Mouse (Mus musculus) heart, embryonic 14.5 days (tissue): ENCODE measurements around the gene Tshz2. TPM values are rescaled to one million over a fixed set of nuclear protein-coding genes. Genes with fewer than 3 reads are reported as not detected.
"Not testable (repeated sequence)": the region's sequence is repeated elsewhere in the genome, so short reads cannot be mapped to it uniquely, and the experiment has no call there.

Experiments used
- ATAC-seq: fragments of 200-750 bp; cut with Nextera tagmentation; 2 replicates; pipeline ENCODE4 v1.8.0; 2017; ENCODE audit warnings: low read depth, moderate TSS enrichment; ENCODE audit not compliant: insufficient number of reproducible peaks, insufficient read depth, low FRiP score
- H3K27ac ChIP-seq, 2 experiments: fragments of 200-500 bp in 1 of 2; fragments of 300-500 bp in 1 of 2; sonication (generic) in 1 of 2; replicated peaks in 1 of 2; 2 replicates each; pipeline ENCODE4 v1.5.1; 2012 to 2014; ENCODE audit warnings: low read depth in 2 of 2, low read length in 2 of 2, control low read depth in 1 of 2, mild to moderate bottlenecking in 1 of 2, mixed read lengths in 1 of 2; ENCODE audit not compliant: control insufficient read depth in 1 of 2, insufficient read depth in 1 of 2
- H3K27me3 ChIP-seq: fragments of 300-500 bp; sonication (generic); 2 replicates; pipeline ENCODE4 v1.6.1; 2014; ENCODE audit warnings: mild to moderate bottlenecking, low read length, control low read depth; ENCODE audit not compliant: control insufficient read depth, insufficient read depth
- H3K36me3 ChIP-seq: fragments of 300-500 bp; sonication (generic); 2 replicates; pipeline ENCODE4 v1.6.1; 2014; ENCODE audit warnings: mild to moderate bottlenecking, control low read depth, low read length, mixed read lengths; ENCODE audit not compliant: control insufficient read depth, insufficient read depth
- H3K4me1 ChIP-seq, 2 experiments: fragments of 200-500 bp in 1 of 2; fragments of 300-500 bp in 1 of 2; sonication (generic) in 1 of 2; 2 replicates each; pipeline ENCODE4 v1.6.1; 2012 to 2014; ENCODE audit warnings: low read length in 2 of 2, control low read depth in 1 of 2, mixed read lengths in 1 of 2; ENCODE audit not compliant: control insufficient read depth in 2 of 2, insufficient read depth in 2 of 2
- H3K4me2 ChIP-seq: fragments of 300-500 bp; sonication (generic); 2 replicates; pipeline ENCODE4 v1.6.1; 2014; ENCODE audit warnings: mild to moderate bottlenecking, low read length
- H3K4me3 ChIP-seq, 2 experiments: fragments of 200-500 bp in 1 of 2; fragments of 300-500 bp in 1 of 2; sonication (generic) in 1 of 2; 2 replicates each; pipeline ENCODE4 v1.5.1; 2012 to 2014; ENCODE audit warnings: low read length in 2 of 2, mild to moderate bottlenecking in 2 of 2, control low read depth in 1 of 2, low read depth in 1 of 2, moderate library complexity in 1 of 2; ENCODE audit not compliant: control insufficient read depth in 1 of 2, insufficient read depth in 1 of 2
- H3K9ac ChIP-seq: fragments of 300-500 bp; sonication (generic); 2 replicates; pipeline ENCODE4 v1.6.1; 2014; ENCODE audit warnings: mild to moderate bottlenecking, low read length
- H3K9me3 ChIP-seq: fragments of 300-500 bp; sonication (generic); 2 replicates; pipeline ENCODE4 v1.6.1; 2016; ENCODE audit warnings: low read length, control low read depth; ENCODE audit not compliant: control insufficient read depth
- WGBS: fragments of 180-500 bp; shearing (Covaris S2); extraction: QIAGEN DNeasy Blood & Tissue Kit; methylation state at CpG from one replicate; pipeline ENCODE4 v1.1.7; 2014; 5-methylcytosine and 5-hydroxymethylcytosine counted together
- polyA plus RNA-seq: library from polyadenylated mRNA; unstranded; fragments of >200 nt; fragmentation: Nextera tagmentation; extraction: Ambion mirVana; gene quantifications from 2 replicates; pipeline ENCODE4 v1.2.1, GENCODE M21; 2014

Gene Tshz2
- polyA plus RNA-seq = 3.4 and 3.8 TPM in 2 replicates

GRCm38 (mm10) chr2:169632338-169633151 lies at the start of gene Tshz2:
Tshz2 (plus strand) TSS chr2:169633013.
- no peaks in the 10 kb centered on the region for H3K9me3 ChIP-seq
- H3K27me3 ChIP-seq = no peaks in the 10 kb centered on the region
- H3K36me3 ChIP-seq = no peaks in the 10 kb centered on the region
- H3K27ac ChIP-seq = peak within 1 kb of the TSS; percentile 74 to 87
- ATAC-seq = peak; percentile 78
- peaks cover 0 to 3% of the 10 kb centered on the region in 2 experiments; a peak in 1 of 4 replicates for H3K4me1 ChIP-seq
- under 1% methylated on average over 22 of the region's 22 CpGs for WGBS
- H3K4me2 ChIP-seq = peak within 1 kb of the TSS; percentile 92
- peak within 1 kb of the TSS; percentile 85 for H3K9ac ChIP-seq
- peak within 1 kb of the TSS; percentile 70 to 81 for H3K4me3 ChIP-seq

GRCm38 (mm10) chr2:169583476-169583875 lies 49.3 kb upstream of the Tshz2 start:
- 82% methylated on average over 3 of the region's 3 CpGs for WGBS
- Histone ChIP-seq H3K4me1 (no peaks in the 10 kb centered on the region), H3K4me3 (no peak overlapping the region), H3K27ac (no peak overlapping the region), H3K9me3 (no peaks in the 10 kb centered on the region), H3K36me3 (no peaks in the 10 kb centered on the region), H3K4me2 (no peak overlapping the region), H3K9ac (no peak overlapping the region), H3K27me3 (no peaks in the 10 kb centered on the region)
- no peak for ATAC-seq

GRCm38 (mm10) chr2:169584745-169585456 lies 47.9 kb upstream of the Tshz2 start:
- H3K4me2 ChIP-seq = no peak overlapping the region
- no peak overlapping the region for H3K27ac ChIP-seq
- no peaks in the 10 kb centered on the region for H3K9me3 ChIP-seq
- no peaks in the 10 kb centered on the region for H3K4me1 ChIP-seq
- H3K9ac ChIP-seq = no peak overlapping the region
- ATAC-seq = no peak
- 84% methylated on average over 15 of the region's 15 CpGs for WGBS
- H3K4me3 ChIP-seq = no peak overlapping the region
- no peaks in the 10 kb centered on the region for H3K27me3 ChIP-seq
- H3K36me3 ChIP-seq = no peaks in the 10 kb centered on the region

GRCm38 (mm10) chr2:169585631-169586285 lies 47.1 kb upstream of the Tshz2 start:
- Histone ChIP-seq H3K4me1 (no peaks in the 10 kb centered on the region), H3K4me2 (no peak overlapping the region), H3K4me3 (no peak overlapping the region), H3K9me3 (no peaks in the 10 kb centered on the region), H3K27me3 (no peaks in the 10 kb centered on the region), H3K36me3 (no peaks in the 10 kb centered on the region), H3K27ac (no peak overlapping the region), H3K9ac (no peak overlapping the region)
- 77% methylated on average over 12 of the region's 12 CpGs for WGBS
- ATAC-seq = no peak

- no peaks in the 10 kb centered on the region for H3K27me3 ChIP-seq
- no peak overlapping the region for H3K9ac ChIP-seq
- no peaks in the 10 kb centered on the region for H3K36me3 ChIP-seq
- H3K4me2 ChIP-seq = no peak overlapping the region
- no peak for ATAC-seq
- H3K9me3 ChIP-seq = no peaks in the 10 kb centered on the region
- WGBS = 62% methylated on average over 3 of the region's 3 CpGs
- H3K4me1 ChIP-seq = no peaks in the 10 kb centered on the region
- no peak overlapping the region for H3K4me3 ChIP-seq
- no peak overlapping the region for H3K27ac ChIP-seq
These were observed 46.1 kb upstream of the Tshz2 start for GRCm38 (mm10) chr2:169586688-169587087.

GRCm38 (mm10) chr2:169587645-169588044 lies 45.2 kb upstream of the Tshz2 start, which contains the start of gene Gm11011:
Gm11011 (minus strand) TSS chr2:169587745.
- H3K36me3 ChIP-seq, H3K27me3 ChIP-seq, H3K27ac ChIP-seq, H3K9ac ChIP-seq, H3K9me3 ChIP-seq, H3K4me2 ChIP-seq, H3K4me3 ChIP-seq, H3K4me1 ChIP-seq, ATAC-seq: not testable (repeated sequence)

- Histone ChIP-seq H3K27ac (no peak overlapping the region), H3K4me2 (no peak overlapping the region), H3K9ac (no peak overlapping the region), H3K36me3 (no peaks in the 10 kb centered on the region), H3K27me3 (no peaks in the 10 kb centered on the region), H3K4me3 (no peak overlapping the region), H3K4me1 (no peaks in the 10 kb centered on the region), H3K9me3 (no peaks in the 10 kb centered on the region)
- 85% methylated on average over 10 of the region's 10 CpGs for WGBS
- no peak for ATAC-seq
These were observed 43.1 kb upstream of the Tshz2 start for GRCm38 (mm10) chr2:169589697-169590096.
